Mouse (Mus musculus) embryo, embryonic 10.5 days (tissue): ENCODE measurements at regions not wholly inside any gene's neighbourhood (a gene's known extent, or its start where the extent isn't known, plus 50 kb on each side); places are given as distances from the start of the nearest gene placed in this dataset.

Source experiments
- DNase-seq: peaks from one replicate; pipeline ENCODE4 v3.0.0-alpha.2; 2015; ENCODE audit warnings: low spot score

GRCm38 (mm10) chr12:107658241-107658640 is 169.8 kb downstream of the 3110018I06Rik start:
- no peak for DNase-seq

DNA sequence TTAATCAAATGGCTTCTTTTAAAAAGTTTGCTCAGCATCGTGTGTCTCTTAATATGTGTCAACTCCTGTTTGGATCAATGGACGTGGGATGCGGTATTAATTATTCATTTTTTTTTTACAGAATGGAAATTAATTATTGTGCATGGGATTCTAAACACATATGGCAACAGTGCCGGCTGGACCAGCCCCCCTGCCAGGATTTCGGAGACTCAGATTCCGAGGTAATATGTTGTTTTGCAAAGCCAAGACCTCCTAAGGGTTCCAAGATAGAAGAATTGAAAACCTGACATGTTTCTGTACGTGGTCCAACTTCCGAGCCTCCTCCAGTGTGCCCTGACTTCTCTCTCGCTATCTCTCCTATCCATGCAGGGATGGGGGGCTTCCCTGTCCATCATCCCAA is 170.4 kb downstream of the 3110018I06Rik start:
- DNase-seq = no peak

- DNase-seq = peak; percentile 76
These were observed 174.2 kb downstream of the 3110018I06Rik start for GRCm38 (mm10) chr12:107662624-107663023.

DNA sequence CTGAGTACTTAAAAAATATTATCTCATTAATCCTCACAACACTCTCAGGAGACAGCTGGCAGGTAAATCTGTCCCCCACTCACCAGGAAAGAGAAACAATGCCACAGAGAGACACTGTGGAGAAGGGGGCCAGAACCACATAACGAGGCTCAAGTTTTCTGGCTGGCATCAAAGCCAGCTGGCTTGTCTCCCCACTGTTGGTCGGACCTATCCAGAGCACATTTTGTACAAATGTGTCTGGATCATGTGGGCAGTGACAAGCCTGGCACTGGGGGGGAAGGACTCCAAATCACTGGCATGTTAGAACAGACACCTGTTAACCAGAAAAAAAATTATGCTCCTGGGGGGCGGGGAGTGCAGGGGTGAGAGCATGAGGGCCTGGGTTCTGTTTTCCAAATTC is 179.4 kb downstream of the 3110018I06Rik start:
- DNase-seq = no peak

DNA sequence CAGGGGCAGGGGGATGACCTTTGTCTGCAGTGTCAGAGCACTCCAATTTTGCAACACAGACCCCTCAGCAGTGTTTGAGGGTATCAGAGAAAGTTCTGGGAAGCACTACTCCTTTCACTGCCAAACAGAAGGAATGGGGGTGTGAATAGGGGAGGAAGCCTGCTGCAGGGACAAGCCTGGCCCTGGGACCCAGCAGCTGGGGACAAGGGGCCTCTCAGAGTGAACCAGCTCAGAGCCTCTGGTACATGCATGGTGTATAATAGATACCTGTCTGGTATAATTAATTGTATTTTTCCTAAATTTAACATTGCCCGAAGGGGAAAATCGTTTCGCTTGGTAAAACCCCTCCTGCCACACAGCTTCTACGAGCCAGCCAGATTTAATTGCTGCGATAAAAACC is 180.6 kb downstream of the 3110018I06Rik start:
- no peak for DNase-seq

DNA sequence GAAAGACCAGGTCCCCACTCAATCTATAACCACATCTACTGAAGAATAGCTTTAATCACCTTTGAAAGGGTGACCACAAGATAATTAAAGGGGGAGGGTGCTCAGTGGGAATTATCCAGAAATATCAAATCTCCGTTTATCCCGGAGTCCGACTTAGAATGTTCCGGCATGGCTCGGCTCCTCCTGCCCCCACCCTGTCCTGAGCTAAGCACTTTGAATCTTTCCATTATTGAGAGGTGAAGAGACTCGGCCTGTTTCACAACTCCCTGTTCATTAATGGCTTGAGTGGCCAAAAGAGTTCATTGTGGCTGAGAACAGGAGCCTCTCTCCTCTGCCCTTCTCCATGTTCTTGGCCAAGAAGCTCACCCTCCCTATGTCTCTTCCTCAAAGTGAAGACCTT is 181.0 kb downstream of the 3110018I06Rik start:
- DNase-seq = no peak

- DNase-seq = no peak
These were observed 181.5 kb downstream of the 3110018I06Rik start for GRCm38 (mm10) chr12:107669910-107670309.

GRCm38 (mm10) chr12:107677076-107677475 is 188.6 kb downstream of the 3110018I06Rik start:
- peak; percentile 27 for DNase-seq

DNA sequence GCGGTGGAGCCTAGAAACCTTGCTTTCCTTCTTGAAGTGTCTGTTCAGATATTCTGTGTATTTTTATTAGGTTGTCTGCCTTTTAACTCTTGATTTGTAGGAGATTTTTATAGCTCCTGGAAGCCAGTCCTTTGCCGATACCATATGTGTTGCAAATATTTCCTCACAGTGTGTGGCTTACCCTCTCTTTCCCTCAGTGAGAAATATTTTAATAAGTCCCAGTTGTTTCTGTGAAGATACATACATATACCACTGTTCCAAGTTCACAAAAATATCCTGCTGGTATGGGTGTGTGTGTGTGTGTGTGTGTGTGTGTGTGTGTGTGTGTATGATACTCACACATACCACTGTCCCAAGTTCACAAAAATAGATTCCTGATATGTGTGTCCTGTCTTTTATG is 199.0 kb downstream of the 3110018I06Rik start:
- DNase-seq = no peak

GRCm38 (mm10) chr12:107689418-107689817 is 201.0 kb downstream of the 3110018I06Rik start:
- DNase-seq = no peak

DNA sequence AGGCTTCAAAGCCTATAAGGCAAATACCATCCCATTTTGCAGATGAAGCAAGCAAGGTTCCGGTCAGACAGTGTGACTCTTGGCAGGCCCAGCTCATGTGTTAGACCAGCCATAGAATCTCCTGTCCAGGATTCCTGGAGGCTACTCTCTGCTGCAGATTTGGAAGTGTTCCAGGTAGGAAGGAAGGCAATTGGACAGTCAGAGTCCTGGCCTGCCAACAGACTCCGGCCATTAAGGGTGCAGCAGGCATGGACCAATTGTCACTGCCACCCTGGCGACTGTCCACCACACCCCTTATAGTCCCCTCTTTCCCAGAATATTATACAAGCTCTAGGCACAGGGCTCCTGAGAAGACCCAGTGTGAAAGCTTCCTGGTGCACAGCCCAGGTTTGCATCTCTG is 201.6 kb downstream of the 3110018I06Rik start:
- DNase-seq = no peak

- no peak for DNase-seq
These were observed 205.3 kb downstream of the 3110018I06Rik start for GRCm38 (mm10) chr12:107693693-107694092.

- DNase-seq = no peak
These were observed 206.6 kb downstream of the 3110018I06Rik start for GRCm38 (mm10) chr12:107695014-107695413.

DNA sequence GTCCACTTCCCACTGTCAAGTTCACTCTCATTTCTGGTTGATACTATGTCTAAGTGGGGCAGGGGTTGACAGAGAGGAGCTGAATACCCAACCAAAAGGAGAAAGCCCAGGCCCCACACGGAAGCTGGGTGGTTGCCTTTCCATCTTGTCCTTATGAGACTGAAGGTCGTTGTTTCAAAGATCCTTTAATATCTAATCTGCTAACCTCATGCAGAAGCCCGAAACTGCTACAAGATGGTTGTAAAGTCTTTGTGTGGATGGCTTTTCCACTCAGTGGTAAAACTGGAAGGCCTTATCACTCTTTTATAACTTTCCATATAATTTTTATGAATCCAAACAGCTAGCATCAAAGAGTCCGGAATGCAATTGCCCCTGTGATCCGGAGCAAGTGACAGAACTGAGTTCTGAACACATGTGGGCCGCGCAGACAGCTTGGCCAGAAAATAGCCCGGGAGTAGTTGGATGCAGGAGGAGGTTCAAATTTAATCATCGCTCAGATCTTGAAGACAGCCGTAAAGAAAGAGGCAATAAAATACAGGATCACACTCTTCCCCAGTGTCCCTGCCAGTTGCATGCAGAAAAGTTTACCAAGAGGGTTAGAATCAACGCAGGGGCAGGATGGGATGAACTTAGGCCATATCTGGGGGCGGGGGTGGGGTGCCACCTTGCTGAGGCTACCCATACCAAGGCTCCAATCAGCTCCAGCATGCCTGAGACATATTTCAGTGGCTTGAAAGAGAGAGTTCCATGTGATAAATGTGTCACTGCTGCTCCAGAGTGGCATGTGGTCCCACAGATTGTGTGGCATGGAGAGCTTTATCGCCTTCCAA is 207.2 kb downstream of the 3110018I06Rik start:
- DNase-seq = no peak

GRCm38 (mm10) chr12:107700317-107700716 is 211.9 kb downstream of the 3110018I06Rik start:
- DNase-seq = peak; percentile 17

- peak; percentile 10 for DNase-seq
These were observed 212.6 kb downstream of the 3110018I06Rik start for GRCm38 (mm10) chr12:107700868-107701597.

- DNase-seq = no peak
These were observed 220.4 kb downstream of the 3110018I06Rik start for GRCm38 (mm10) chr12:107708812-107709211.

GRCm38 (mm10) chr12:107711017-107711416 is 222.6 kb downstream of the 3110018I06Rik start:
- no peak for DNase-seq

DNA sequence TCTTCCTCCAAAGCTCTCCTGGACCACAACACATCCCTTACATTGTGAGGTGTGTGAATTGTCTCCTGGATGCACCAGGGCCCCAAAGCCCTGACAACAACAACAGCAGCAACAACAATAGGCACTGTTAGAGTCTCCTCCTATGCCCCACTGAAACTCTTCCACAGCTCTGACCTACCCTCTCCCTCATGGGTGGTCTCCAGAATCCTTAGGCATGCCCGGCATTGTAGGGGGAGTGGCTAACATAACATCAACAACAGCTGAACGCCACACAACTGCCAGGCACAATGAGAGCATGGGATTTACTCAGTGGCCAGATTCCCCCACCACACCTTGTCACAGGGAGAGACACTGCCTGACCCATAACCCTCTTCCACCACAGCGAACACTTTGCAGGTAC is 223.2 kb downstream of the 3110018I06Rik start:
- DNase-seq = no peak

DNA sequence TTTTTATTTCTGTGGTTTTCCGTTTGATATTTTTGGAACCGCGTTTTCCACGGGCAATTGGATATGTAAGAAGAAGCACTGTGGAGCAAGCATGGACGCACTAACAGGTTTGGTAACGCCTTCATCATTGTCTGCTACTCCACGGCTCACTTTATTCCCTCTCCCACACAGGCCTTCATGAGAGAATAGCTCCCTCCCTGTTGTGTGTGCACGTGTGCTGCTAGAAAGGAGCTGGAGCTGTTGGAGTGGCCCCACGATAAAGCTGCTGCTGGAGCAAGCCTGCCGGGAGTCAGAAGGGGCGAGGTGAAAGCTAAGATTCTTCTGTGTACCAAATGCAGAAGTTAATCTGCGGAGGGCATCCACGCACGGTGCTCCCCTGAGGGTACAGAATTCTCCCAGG is 224.8 kb downstream of the 3110018I06Rik start:
- DNase-seq = peak; percentile 29

GRCm38 (mm10) chr12:107714846-107715245 is 226.4 kb downstream of the 3110018I06Rik start:
- no peak for DNase-seq

DNA sequence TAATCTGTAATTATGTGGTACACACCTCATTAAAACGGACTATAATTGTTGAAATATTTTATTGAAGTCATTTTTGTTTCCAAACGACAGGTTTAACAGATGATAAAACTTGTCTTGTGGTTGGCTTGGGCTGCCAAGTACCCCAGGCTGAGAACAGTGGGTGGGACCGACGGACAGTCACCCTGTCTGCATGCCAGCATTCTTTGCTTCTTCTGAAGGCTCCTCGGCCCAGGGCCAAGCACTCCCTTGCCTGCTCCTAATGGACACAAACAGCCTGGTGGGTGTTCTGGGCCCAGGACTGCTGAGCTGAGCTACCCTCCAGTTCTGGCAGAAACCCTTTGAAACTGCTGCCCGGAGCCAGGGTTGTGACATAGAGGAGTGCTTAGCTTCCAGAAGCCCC is 227.4 kb downstream of the 3110018I06Rik start:
- no peak for DNase-seq

- DNase-seq = no peak
These were observed 232.5 kb downstream of the 3110018I06Rik start for GRCm38 (mm10) chr12:107720941-107721340.
